ENCODE assay signal across 13 mouse cellular contexts in the genomic region with DNA sequence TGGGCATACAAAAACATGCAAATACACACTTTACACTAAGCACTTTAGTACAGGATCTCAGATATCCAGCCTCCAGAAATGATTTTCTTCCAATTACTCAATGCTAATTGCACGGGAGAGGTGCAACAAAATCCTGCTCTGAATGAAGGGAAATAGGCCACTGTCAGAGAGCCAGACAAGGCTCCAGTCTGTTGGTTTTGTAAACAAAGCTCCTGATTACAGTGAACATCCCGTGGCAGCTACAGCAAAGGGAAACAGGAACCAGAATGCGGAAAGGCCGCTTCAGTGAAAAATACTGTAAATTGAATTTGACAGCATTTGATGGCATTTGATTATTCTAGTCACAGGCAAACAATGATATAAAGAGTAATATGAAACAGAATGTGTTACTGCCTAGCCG.
DNase-seq lines count a peak whose midpoint lies in the region; ATAC-seq and TF ChIP-seq lines count a peak whose summit lies in the region.
"Had no signal": no experiment of that assay in that cellular context is flagged by ENCODE, and none has a peak within 500 bp of the region (broad histone marks: within the 10 kb centered on the region; RNA-seq: fewer than 3 reads in every experiment).

No protein-coding gene starts in this region.

- no peak for TF ChIP-seq CTCF in forebrain, postnatal 0 days (IDR thresholded peaks at IDR 0.05; ENCODE audit: low read depth)
- TF ChIP-seq CTCF in kidney, postnatal 0 days (IDR thresholded peaks at IDR 0.05; ENCODE audit: low read depth): no peak
- TF ChIP-seq CTCF in kidney, adult 2 months (conservative IDR thresholded peaks at IDR 0.05; ENCODE audit: insufficient read depth, insufficient read length, low read depth, low read length): no peak

- no peak overlapping the region for H3K27ac ChIP-seq in forebrain, postnatal 0 days (ENCODE audit: low read depth, low read length)
- H3K27ac ChIP-seq in forebrain, embryonic 10.5 days: no peak overlapping the region
- no peak overlapping the region for H3K27ac ChIP-seq in kidney, postnatal 0 days
- H3K27ac ChIP-seq in kidney, adult 2 months (ENCODE audit: insufficient read depth, low read depth, low read length): no peak overlapping the region
- H3K27ac ChIP-seq in brown adipose tissue, adult 24 weeks (replicated peaks; ENCODE audit: low read depth, low read length): 0 out of 2 replicates have a peak overlapping the region, but pooled peaks have one; percentile 17
- H3K27ac ChIP-seq: liver, embryonic 14.5 days; midbrain, embryonic 12.5 days had no signal

- no peak overlapping the region for H3K4me3 ChIP-seq in forebrain, postnatal 0 days (ENCODE audit: low read depth, low read length)
- no peak overlapping the region for H3K4me3 ChIP-seq in forebrain, embryonic 10.5 days
- no peak overlapping the region for H3K4me3 ChIP-seq in kidney, postnatal 0 days (replicated peaks; ENCODE audit: low read depth, low read length)
- H3K4me3 ChIP-seq in kidney, adult 2 months (ENCODE audit: insufficient read depth, low read depth, low read length): no peak overlapping the region
- no peak overlapping the region for H3K4me3 ChIP-seq in brown adipose tissue, adult 24 weeks (ENCODE audit: insufficient read depth, low read depth, low read length)
- H3K4me3 ChIP-seq: midbrain, embryonic 12.5 days had no signal

- no peak for TF ChIP-seq POLR2A in kidney, adult 2 months (IDR thresholded peaks at IDR 0.05; ENCODE audit: low read depth, low read length)

- no peaks in the 10 kb centered on the region; the same call in 1 of the 2 replicates for H3K4me1 ChIP-seq in forebrain, postnatal 0 days (ENCODE audit: insufficient read depth)
- H3K4me1 ChIP-seq in forebrain, embryonic 10.5 days: no peaks in the 10 kb centered on the region
- no peaks in the 10 kb centered on the region for H3K4me1 ChIP-seq in kidney, postnatal 0 days (replicated peaks; ENCODE audit: insufficient read depth, low read length)
- no peaks in the 10 kb centered on the region for H3K4me1 ChIP-seq in kidney, adult 2 months (ENCODE audit: control insufficient read depth, insufficient read depth, low read length)
- peaks cover 2% of the 10 kb centered on the region; the same call in 1 of the 2 replicates for H3K4me1 ChIP-seq in brown adipose tissue, adult 24 weeks (ENCODE audit: control insufficient read depth, insufficient read depth, insufficient read length, low read length)
- H3K4me1 ChIP-seq: midbrain, embryonic 12.5 days had no signal

- WGBS in forebrain, postnatal 0 days: 16% methylated on average over 5 of the region's 5 CpGs
- 81% methylated on average over 5 of the region's 5 CpGs for WGBS in forebrain, embryonic 10.5 days
- WGBS in kidney, postnatal 0 days: 20% methylated on average over 5 of the region's 5 CpGs
- 33% methylated on average over 5 of the region's 5 CpGs for WGBS in kidney, adult 2 months

- peak; percentile 41 for DNase-seq in forebrain, postnatal 0 days
- no peak for DNase-seq in forebrain, embryonic 10.5 days (ENCODE audit: extremely low spot score, low spot score)
- peak; percentile 15 for DNase-seq in kidney, postnatal 0 days (ENCODE audit: low spot score)
- no peak for DNase-seq in kidney, adult 2 months
- DNase-seq in lung, postnatal 25 days (ENCODE audit: low spot score): peak; percentile 13
- no peak for DNase-seq in adrenal gland, postnatal 10 days
- no peak for DNase-seq in urinary bladder, adult 2 months (ENCODE audit: low spot score)
- DNase-seq: B cell, adult 2 months; kidney, adult 11 months; thymus, adult 18-20 months had no signal

- H3K4me2 ChIP-seq in forebrain, postnatal 0 days (ENCODE audit: low read depth): no peak overlapping the region
- peak overlapping the region; percentile 32; the same call in 1 of the 2 replicates for H3K4me2 ChIP-seq in kidney, postnatal 0 days (ENCODE audit: low read length)
- H3K4me2 ChIP-seq: midbrain, embryonic 12.5 days had no signal

- no peaks in the 10 kb centered on the region for H3K27me3 ChIP-seq in forebrain, postnatal 0 days (ENCODE audit: insufficient read depth, low read length)
- no peaks in the 10 kb centered on the region for H3K27me3 ChIP-seq in forebrain, embryonic 10.5 days (ENCODE audit: poor library complexity, severe bottlenecking)
- no peaks in the 10 kb centered on the region for H3K27me3 ChIP-seq in kidney, postnatal 0 days (ENCODE audit: insufficient read depth, low read length)
- no peaks in the 10 kb centered on the region for H3K27me3 ChIP-seq in kidney, adult 2 months (replicated peaks; ENCODE audit: control insufficient read depth, insufficient read depth, low read length)
- H3K27me3 ChIP-seq: midbrain, embryonic 12.5 days had no signal

- no peak overlapping the region for H3K9ac ChIP-seq in forebrain, postnatal 0 days
- no peak overlapping the region for H3K9ac ChIP-seq in kidney, postnatal 0 days (ENCODE audit: low read depth, low read length)
- H3K9ac ChIP-seq: liver, embryonic 14.5 days; midbrain, embryonic 12.5 days had no signal

- no peaks in the 10 kb centered on the region for H3K36me3 ChIP-seq in forebrain, postnatal 0 days (ENCODE audit: insufficient read depth)
- H3K36me3 ChIP-seq in forebrain, embryonic 10.5 days (replicated peaks): no peaks in the 10 kb centered on the region
- H3K36me3 ChIP-seq in kidney, postnatal 0 days (ENCODE audit: insufficient read depth, low read length): no peaks in the 10 kb centered on the region
- no peaks in the 10 kb centered on the region for H3K36me3 ChIP-seq in kidney, adult 2 months (ENCODE audit: control insufficient read depth, insufficient read depth, low read length)
- H3K36me3 ChIP-seq: midbrain, embryonic 12.5 days had no signal

- ATAC-seq in forebrain, postnatal 0 days: no peak
- ATAC-seq in kidney, postnatal 0 days (replicated peaks; ENCODE audit: low FRiP score, low read depth): no peak

- no peaks in the 10 kb centered on the region for H3K9me3 ChIP-seq in forebrain, postnatal 0 days (ENCODE audit: low read length)
- H3K9me3 ChIP-seq in forebrain, embryonic 10.5 days: no peaks in the 10 kb centered on the region
- no peaks in the 10 kb centered on the region for H3K9me3 ChIP-seq in kidney, postnatal 0 days (replicated peaks; ENCODE audit: low read length)
- H3K9me3 ChIP-seq: midbrain, embryonic 12.5 days had no signal

Comparison
In these comparisons a context has a peak if more than half of its experiments do, and no peak if none do; other contexts are left out.
1. DNase-seq: peak in forebrain, postnatal 0 days (single experiment), kidney, postnatal 0 days (single experiment) and lung, postnatal 25 days (single experiment); none in forebrain, embryonic 10.5 days (single experiment), kidney, adult 2 months (single experiment), adrenal gland, postnatal 10 days (single experiment) and urinary bladder, adult 2 months (single experiment).